Mouse (Mus musculus) urinary bladder, postnatal 4 days (tissue): ENCODE results near the gene Dnmt3c.

Source experiments
- DNase-seq, 2 experiments: peaks; one replicate each; pipeline ENCODE4 v3.0.0; 2021 to 2022; ENCODE audit warnings: low spot score in 2 of 2

The Dnmt3c gene

GRCm38 (mm10) chr2:153723098-153723497, 26.6 kb downstream of the Dnmt3c start:
- no peak for DNase-seq

- no peak for DNase-seq
Measured at GRCm38 (mm10) chr2:153724424-153724823, 28.0 kb downstream of the Dnmt3c start.

DNA sequence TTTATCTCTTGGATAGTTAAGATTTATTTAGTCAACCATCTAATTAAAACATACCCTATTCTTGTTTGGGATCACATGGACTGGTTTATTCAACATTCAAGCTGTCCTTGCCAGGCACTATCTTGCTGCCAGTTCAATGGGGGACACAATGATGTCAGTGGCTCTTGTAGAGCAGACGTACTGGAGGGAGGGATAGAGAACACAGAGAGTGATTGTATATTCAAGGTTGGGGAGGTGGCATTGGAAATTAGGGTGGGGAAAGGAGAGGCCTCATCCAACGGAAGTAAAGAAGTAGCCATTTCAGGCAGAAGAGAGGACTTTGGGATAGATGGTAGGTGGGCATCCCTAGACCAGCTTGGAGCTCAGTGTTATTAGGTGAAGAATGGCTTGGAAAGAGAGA, 28.4 kb downstream of the Dnmt3c start:
- no peak for DNase-seq

DNA sequence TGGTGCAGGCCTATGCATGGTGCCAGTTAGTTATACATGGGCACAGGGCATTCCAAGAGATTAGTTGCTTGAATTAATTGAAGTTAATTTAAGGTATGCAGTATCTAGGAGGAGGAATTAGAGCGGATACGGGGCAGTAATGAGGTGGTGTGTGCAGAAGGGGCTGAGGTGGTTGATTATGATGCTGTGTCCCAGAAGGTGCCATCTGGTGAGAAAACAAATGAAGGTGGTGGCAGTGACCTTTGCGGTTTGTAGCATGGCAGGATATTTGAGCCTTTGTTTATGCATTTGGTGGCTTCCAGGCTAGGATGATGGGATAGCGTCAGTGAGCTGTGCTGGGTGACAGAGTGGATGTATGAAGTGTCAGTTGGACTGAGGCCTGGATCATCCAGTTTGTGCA, 28.8 kb downstream of the Dnmt3c start:
- DNase-seq, result no peak

DNA sequence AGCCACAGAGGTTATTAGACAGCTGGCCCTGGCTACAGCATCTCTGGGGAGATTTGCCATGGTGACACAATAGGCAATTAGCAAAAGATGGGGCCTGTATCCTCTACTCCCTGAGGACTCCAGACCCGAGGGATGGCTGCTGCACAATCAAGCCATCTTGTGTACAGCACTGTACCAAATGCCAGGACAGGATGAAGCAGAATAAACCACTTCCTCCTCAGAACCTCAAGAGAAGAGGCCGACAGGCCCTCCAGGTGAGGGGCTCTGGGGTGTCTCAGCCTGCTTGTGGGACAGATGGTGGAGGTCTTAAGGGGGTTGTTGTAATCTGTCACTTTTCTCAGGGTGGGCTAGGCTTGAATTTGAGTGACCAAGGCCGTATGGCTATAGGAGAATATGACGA, 37.6 kb downstream of the Dnmt3c start:
- no peak for DNase-seq

DNA sequence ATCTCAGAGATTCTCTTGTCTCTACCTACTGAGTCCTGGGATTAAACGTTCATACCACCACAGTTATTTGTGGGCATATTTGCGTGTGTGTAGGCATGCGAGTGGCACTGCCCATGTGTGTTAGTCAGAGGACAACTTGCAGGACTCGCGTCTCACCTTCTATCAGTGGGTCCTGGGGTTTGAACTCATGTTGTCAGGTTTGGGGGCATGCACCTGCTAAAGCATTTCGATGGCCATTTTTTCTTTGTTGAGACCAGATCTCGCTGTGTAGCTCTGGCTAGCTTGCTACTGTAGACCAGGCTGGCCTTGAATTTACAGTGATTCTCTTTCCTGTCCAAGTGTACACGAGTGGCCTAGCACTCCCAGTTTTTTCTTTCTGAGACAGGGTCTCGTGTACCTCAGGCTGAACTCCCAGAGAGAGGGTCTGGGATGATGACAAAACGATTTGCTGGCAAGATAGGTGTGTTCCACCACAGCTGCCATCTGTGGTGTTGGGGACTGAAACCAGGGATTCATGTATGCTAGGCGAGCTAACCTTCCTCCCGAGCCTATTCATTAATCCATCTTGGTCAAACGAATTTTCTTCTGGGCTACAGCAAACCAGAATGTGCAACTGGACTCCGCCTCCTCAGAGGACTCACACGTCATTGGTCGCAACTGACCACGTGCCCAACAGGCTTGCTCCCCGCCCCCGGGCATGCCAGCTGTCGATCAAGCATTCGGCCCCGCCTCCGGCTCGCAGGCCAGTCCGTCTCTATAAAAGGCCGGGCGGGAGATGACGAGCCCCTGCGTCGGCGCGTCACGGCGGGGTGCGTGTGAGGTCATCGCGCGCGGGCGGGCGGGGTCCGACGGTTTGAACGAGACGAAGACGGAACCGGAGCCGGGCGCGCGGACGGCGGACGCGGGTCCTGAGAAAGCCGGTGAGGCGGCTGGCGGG, 44.3 kb downstream of the Dnmt3c start, which contains the start of gene Mapre1:
Gene Mapre1 (plus strand): TSS at position 775 of the 937 bp plus-strand sequence.
- DNase-seq, result peak; percentile 100

- peak in 1 of 2 experiments; percentile 83 for DNase-seq
Measured at GRCm38 (mm10) chr2:153741437-153742065, 45.1 kb downstream of the Dnmt3c start.

GRCm38 (mm10) chr2:153747994-153748393, 51.5 kb downstream of the Dnmt3c start:
- DNase-seq, result no peak

DNA sequence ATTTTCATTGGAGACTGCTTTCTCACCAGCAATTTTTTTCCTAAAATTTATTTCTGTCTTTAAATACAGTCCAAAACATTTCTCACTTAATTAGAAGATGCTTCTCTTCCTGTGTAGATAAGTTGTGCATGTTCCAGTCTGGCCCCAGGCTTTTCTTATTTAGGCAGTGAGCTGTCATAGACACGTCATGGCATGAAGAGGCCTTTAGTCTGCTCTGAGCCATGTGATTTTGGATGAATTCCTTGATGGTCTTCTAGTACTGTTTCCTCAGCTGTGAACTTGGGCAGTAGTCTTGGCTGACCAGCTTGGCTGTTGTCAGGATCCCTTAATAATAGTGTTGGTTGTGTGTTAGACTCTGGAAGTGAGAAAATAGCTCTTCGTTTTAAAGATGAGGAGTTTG, 53.9 kb downstream of the Dnmt3c start:
- no peak for DNase-seq

DNA sequence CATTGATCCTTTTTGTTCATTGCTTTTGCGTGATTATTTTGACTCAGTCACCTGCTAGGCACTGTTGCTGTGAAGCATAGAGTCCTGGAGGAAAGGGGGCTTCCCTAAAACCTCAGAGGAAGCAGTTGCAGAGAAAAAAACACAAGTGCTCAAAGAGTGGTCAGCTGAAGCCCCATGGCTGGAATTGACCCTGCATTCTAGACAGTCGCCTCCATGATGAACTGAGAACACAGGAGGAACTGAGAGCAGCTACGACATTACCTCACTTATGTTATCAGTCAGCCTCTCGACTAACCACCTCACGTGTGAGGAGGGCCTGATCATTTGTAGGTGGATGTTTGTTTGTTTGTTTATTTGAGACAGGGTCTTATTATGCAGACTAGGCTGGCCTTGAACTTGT, 65.7 kb downstream of the Dnmt3c start:
- DNase-seq, result no peak

DNA sequence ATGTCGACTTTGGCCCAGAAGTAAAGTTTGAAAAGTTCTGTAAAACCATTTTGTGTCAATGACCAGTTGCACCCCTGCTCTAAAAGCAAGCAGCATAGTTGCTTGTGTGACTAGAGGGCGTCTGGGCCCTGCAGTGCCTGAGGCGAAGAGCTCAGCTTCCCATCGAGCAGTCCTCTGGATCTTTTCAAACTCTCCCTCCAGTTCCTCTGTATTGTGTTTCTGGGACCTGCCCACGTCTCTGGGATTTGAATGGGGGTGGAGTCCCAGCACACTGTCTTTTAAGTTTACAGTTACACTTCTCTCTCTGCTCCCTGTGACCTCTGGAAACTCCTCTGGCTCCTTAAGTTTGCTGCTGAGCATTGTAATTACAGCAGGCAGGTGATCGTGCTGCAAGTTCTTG, 71.0 kb downstream of the Dnmt3c start:
- no peak for DNase-seq

DNA sequence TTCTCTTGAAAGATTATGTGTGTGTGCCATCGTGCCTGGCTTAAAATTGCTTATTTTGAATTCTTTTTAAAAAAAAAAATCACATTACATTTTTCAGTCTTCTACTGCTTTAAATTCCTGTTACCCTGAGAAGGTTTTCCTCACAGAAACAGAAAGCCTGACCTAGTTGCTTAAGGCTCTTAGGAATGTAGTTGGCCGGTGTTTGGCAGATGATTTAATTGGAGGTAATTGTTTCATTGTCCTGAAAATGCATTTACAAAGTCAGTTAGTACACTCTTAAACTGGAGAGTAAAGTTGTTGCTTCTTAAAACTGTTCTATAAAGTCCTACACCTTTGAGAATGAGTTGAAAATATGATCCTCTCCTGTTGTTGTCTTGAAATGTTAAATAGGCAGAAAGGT, 72.4 kb downstream of the Dnmt3c start:
- DNase-seq, result no peak

GRCm38 (mm10) chr2:153772950-153773349, 76.5 kb downstream of the Dnmt3c start:
- DNase-seq, result no peak

DNA sequence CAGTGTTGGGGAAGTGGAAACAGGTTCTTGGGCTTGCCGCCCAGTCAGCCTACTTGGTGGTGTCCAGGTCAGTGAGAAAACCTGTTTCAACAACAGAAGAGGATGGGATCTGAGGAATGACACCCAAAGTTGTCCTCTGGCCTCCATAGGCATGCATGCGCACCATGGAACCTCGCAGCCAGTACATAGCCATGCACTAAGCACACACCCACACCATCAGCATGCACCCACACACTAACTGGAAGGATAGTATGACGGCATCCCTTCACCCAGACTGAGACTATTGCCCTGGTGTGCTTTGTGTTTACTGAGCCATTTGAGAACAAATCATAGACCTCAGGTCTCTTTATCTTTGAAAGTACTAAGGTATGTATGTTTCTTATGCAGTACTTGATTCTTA, 79.0 kb downstream of the Dnmt3c start:
- DNase-seq, result no peak

- peak; percentile 66 to 83 for DNase-seq
Measured at GRCm38 (mm10) chr2:153778638-153779362, 82.3 kb downstream of the Dnmt3c start.
